Mouse (Mus musculus) embryonic fibroblast, embryonic 13.5 days (primary cell): Measurements from ENCODE around the gene St3gal6.

Experiments used
- CTCF ChIP-seq: IDR thresholded peaks from 2 replicates; pipeline ENCODE4 v1.5.1; 2011; ENCODE audit warnings: mild to moderate bottlenecking, control low read depth, low read length, moderate library complexity, borderline replicate concordance; ENCODE audit not compliant: insufficient read depth
- POLR2A ChIP-seq: IDR thresholded peaks from 2 replicates; pipeline ENCODE4 v1.6.1; 2011; ENCODE audit warnings: low read depth, mild to moderate bottlenecking, control low read depth, low read length, moderate library complexity

DNA sequence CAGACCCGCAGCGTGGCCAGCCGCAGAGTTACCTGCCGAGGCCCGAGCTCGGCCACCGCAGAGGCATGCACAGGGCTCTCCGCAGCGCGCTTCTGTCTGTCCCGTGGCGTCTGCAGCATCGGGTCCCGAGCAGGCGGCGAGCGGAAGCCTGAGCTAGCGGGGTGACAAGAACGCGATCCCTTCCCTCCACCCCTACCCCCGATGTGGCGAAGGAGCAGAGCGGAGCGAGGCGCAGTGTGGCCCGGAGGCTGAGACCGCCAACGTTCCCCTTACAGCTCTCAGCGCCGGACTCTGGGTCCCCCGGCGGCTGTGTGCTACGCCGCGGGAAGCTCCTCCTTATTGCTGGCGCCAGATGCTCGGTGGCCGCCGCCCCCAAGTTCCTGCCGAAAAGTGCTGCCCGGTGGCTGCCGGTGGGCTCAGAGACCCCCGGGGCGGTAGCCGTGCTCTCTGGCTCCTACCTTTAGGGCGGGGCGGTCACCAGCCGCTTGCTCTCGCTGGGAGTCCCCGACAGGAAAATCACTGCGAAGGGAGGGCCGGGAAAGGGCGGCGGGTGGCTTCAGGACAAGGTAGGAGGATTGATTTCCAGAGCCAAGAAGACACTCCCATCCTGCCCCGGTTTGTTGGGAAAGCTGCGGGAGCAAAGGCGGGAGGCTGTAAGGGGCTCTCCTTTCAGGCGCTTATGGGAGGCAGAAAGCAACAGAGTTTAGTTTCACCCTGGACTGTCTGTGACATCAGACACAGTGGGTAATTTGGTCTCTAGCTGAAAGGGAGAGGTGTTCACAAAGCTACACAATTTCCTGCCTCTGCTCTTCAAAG is 791 bp downstream of the St3gal6 start:
- no peak for TF ChIP-seq CTCF
- peak; percentile 38; the same call in 1 of the 2 replicates for TF ChIP-seq POLR2A
